Mouse (Mus musculus) myocyte (in vitro differentiated cells): ENCODE results near the gene Mgll.

Source experiments
- CEBPB ChIP-seq: IDR thresholded peaks from 2 replicates; pipeline ENCODE4 v1.6.1; 2011; ENCODE audit warnings: mild to moderate bottlenecking, moderate library complexity; ENCODE audit not compliant: poor library complexity, insufficient read depth, severe bottlenecking
- E2F4 ChIP-seq: IDR thresholded peaks from one replicate; pipeline ENCODE4 v1.6.1; 2011; ENCODE audit warnings: mild to moderate bottlenecking, control low read depth, moderate library complexity; ENCODE audit not compliant: insufficient read depth
- MAX ChIP-seq: IDR thresholded peaks from one replicate; pipeline ENCODE4 v1.6.1; 2011; ENCODE audit warnings: low read depth, mild to moderate bottlenecking, control low read depth
- MYOD1 ChIP-seq, 3 experiments: IDR thresholded peaks; one replicate each; pipeline ENCODE4 v1.6.1; 2011; ENCODE audit warnings: control low read depth in 2 of 3, low read depth in 2 of 3, mild to moderate bottlenecking in 2 of 3, moderate library complexity in 1 of 3; ENCODE audit not compliant: insufficient read length in 2 of 3, control insufficient read depth in 1 of 3
- MYOG ChIP-seq, 3 experiments: IDR thresholded peaks; one replicate each; pipeline ENCODE4 v1.6.1; 2011; ENCODE audit warnings: control low read depth in 2 of 3, low read depth in 2 of 3, mild to moderate bottlenecking in 2 of 3; ENCODE audit not compliant: insufficient read length in 2 of 3, control insufficient read depth in 1 of 3, insufficient read depth in 1 of 3
- POLR2A ChIP-seq: IDR thresholded peaks from one replicate; pipeline ENCODE4 v1.6.1; 2011; ENCODE audit warnings: low read depth, mild to moderate bottlenecking, control low read depth, moderate library complexity; ENCODE audit not compliant: insufficient read length
- REST ChIP-seq: IDR thresholded peaks from one replicate; pipeline ENCODE4 v1.6.1; 2011; ENCODE audit warnings: mild to moderate bottlenecking, control low read depth, moderate library complexity; ENCODE audit not compliant: insufficient read depth, insufficient read length
- SRF ChIP-seq: IDR thresholded peaks from one replicate; pipeline ENCODE4 v1.6.1; 2011; ENCODE audit warnings: low read depth; ENCODE audit not compliant: control insufficient read depth, insufficient read length
- TCF12 ChIP-seq: IDR thresholded peaks from one replicate; pipeline ENCODE4 v1.6.1; 2011; ENCODE audit warnings: mild to moderate bottlenecking, control low read depth; ENCODE audit not compliant: poor library complexity, insufficient read depth, severe bottlenecking
- TCF3 ChIP-seq: IDR thresholded peaks from one replicate; pipeline ENCODE4 v1.6.1; 2011; ENCODE audit warnings: low read depth, control low read depth; ENCODE audit not compliant: insufficient read length
- USF1 ChIP-seq: IDR thresholded peaks from one replicate; pipeline ENCODE4 v1.6.1; 2011; ENCODE audit warnings: low read depth, mild to moderate bottlenecking, control low read depth, moderate library complexity

DNA sequence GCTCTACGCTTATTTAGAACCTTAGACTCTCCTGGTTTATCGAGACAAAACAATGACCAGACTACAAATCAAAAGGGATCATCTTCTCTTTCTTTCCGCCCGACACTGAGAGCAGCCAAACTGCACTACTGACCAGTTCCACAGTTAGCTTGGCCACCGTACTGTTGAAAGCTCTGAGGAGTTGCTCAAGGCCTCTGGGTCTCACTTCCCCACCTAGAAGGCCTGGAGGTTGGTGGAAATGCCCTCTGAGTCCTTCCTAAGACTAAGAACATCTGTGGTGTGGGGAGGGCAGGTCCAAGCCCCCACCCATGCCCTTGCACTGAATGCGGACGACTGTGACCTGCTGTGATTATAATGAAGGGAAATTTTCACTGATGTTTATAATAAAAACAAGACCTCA, 141.5 kb downstream of the Mgll start:
- TF ChIP-seq POLR2A (no peak), USF1 (no peak), MAX (no peak), SRF (no peak), E2F4 (no peak), MYOG (IDR thresholded peaks at IDR 0.05; ENCODE audit: control insufficient read depth in 1 of 3, insufficient read depth in 1 of 3, insufficient read length in 2 of 3, low read depth in 2 of 3) (no peak), TCF12 (no peak), CEBPB (no peak), MYOD1 (IDR thresholded peaks at IDR 0.05; ENCODE audit: control insufficient read depth in 1 of 3, insufficient read length in 2 of 3, low read depth in 2 of 3) (no peak), TCF3 (no peak), REST (no peak)
